Mouse (Mus musculus) megakaryocyte, embryonic 14.5 days (primary cell): ENCODE measurements at regions not wholly inside any gene's neighbourhood (a gene's known extent, or its start where the extent isn't known, plus 50 kb on each side); places are given as distances from the start of the nearest gene placed in this dataset.

Source experiments
- FLI1 ChIP-seq: IDR thresholded peaks from 2 replicates; pipeline ENCODE4 v1.6.1; 2012; ENCODE audit warnings: low read length, inconsistent platforms, mixed read lengths
- GATA1 ChIP-seq: IDR thresholded peaks from 3 replicates; pipeline ENCODE4 v1.6.1; 2012; ENCODE audit warnings: mixed read lengths, low read length, inconsistent platforms, borderline replicate concordance

GRCm38 (mm10) chr3:132007356-132007755, 77.7 kb upstream of the Dkk2 start:
- TF ChIP-seq GATA1 (no peak), FLI1 (no peak)
